9 mouse cellular contexts compared by ENCODE assay signal in the genomic region with DNA sequence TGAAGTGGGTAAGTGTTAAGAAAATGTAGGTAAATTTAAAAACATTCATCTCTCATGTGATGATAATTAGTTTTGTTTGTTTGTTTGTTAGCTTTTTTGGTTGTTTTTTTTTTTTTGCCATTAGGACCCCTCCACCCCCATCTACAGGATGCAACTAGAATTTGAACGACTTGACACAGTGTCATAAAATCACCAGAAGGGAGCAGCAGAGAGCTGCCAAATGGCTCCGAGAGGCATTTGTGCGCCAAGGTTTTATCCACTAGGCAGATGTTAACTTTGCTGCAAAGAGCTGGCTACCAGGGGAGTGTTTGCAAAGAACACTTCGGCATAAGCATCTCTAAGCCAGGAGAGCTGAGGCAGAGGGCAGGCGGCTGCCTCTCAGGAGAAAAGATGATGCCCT.
DNase-seq lines count a peak whose midpoint lies in the region; ATAC-seq lines count a peak whose summit lies in the region.
"Had no signal": no experiment of that assay in that cellular context is flagged by ENCODE, and none has a peak within 500 bp of the region (broad histone marks: within the 10 kb centered on the region; RNA-seq: fewer than 3 reads in every experiment).

No protein-coding gene starts in this region.

- ATAC-seq in activated CD4-positive, CD25-positive, alpha-beta regulatory T cell, adult 4 months: peak; percentile 61
- ATAC-seq in limb, embryonic 11.5 days (ENCODE audit: insufficient number of reproducible peaks, low FRiP score, low TSS enrichment, low read depth): no peak
- ATAC-seq in neural tube, embryonic 14.5 days (ENCODE audit: low read depth): 0 out of 2 replicates have a peak, but pooled peaks have one; percentile 21

- peak; percentile 7 for DNase-seq in ovary, postnatal 36 days (ENCODE audit: low spot score)
- no peak for DNase-seq in ovary, postnatal 10 days (ENCODE audit: low spot score)
- DNase-seq in embryonic facial prominence, embryonic 10.5 days (ENCODE audit: low spot score): peak; percentile 66
- peak; percentile 64 for DNase-seq in hindlimb bud, embryonic 11.5 days (ENCODE audit: extremely low spot score, low read depth, low spot score)
- peak; percentile 71 for DNase-seq in limb, embryonic 11.5 days (ENCODE audit: low spot score)
- no peak for DNase-seq in spleen, postnatal 36 days (ENCODE audit: low spot score in 2 of 2)

- 0 out of 2 replicates have a peak overlapping the region, but pooled peaks have one; percentile 8 for H3K4me3 ChIP-seq in embryonic facial prominence, embryonic 10.5 days
- no peak overlapping the region for H3K4me3 ChIP-seq in limb, embryonic 11.5 days (ENCODE audit: low read depth, low read length)
- no peak overlapping the region for H3K4me3 ChIP-seq in neural tube, embryonic 14.5 days (ENCODE audit: low read depth, low read length)

- no peaks in the 10 kb centered on the region for H3K9me3 ChIP-seq in embryonic facial prominence, embryonic 10.5 days
- H3K9me3 ChIP-seq in limb, embryonic 11.5 days (ENCODE audit: control insufficient read depth, low read length): no peaks in the 10 kb centered on the region
- H3K9me3 ChIP-seq in neural tube, embryonic 14.5 days (ENCODE audit: control insufficient read depth, low read length): no peaks in the 10 kb centered on the region
- H3K9me3 ChIP-seq: limb, embryonic 13.5 days had no signal

- WGBS in embryonic facial prominence, embryonic 10.5 days: 4% methylated on average over 5 of the region's 5 CpGs
- 3% methylated on average over 5 of the region's 5 CpGs for WGBS in limb, embryonic 11.5 days
- WGBS in neural tube, embryonic 14.5 days: 6% methylated on average over 5 of the region's 5 CpGs

- H3K36me3 ChIP-seq in embryonic facial prominence, embryonic 10.5 days (replicated peaks): no peaks in the 10 kb centered on the region
- H3K36me3 ChIP-seq in limb, embryonic 11.5 days (ENCODE audit: control insufficient read depth, insufficient read depth, low read length): no peaks in the 10 kb centered on the region
- no peaks in the 10 kb centered on the region for H3K36me3 ChIP-seq in neural tube, embryonic 14.5 days (ENCODE audit: control insufficient read depth, insufficient read depth, low read length)
- H3K36me3 ChIP-seq: limb, embryonic 13.5 days had no signal

- H3K27me3 ChIP-seq in embryonic facial prominence, embryonic 10.5 days (replicated peaks; ENCODE audit: low read depth, poor library complexity, severe bottlenecking): no peaks in the 10 kb centered on the region
- H3K27me3 ChIP-seq in limb, embryonic 11.5 days (ENCODE audit: control insufficient read depth, insufficient read depth, low read length): no peaks in the 10 kb centered on the region
- H3K27me3 ChIP-seq in neural tube, embryonic 14.5 days (ENCODE audit: control insufficient read depth, insufficient read depth, low read length): no peaks in the 10 kb centered on the region

- H3K27ac ChIP-seq in embryonic facial prominence, embryonic 10.5 days (replicated peaks): no peak overlapping the region
- no peak overlapping the region for H3K27ac ChIP-seq in limb, embryonic 11.5 days (replicated peaks; ENCODE audit: low read depth, low read length)
- no peak overlapping the region for H3K27ac ChIP-seq in neural tube, embryonic 14.5 days (ENCODE audit: low read depth, low read length)
- H3K27ac ChIP-seq: limb, embryonic 13.5 days had no signal

- H3K4me2 ChIP-seq in limb, embryonic 11.5 days (ENCODE audit: low read depth, severe bottlenecking): no peak overlapping the region
- no peak overlapping the region for H3K4me2 ChIP-seq in neural tube, embryonic 14.5 days (ENCODE audit: low read depth, low read length)

- peaks cover 19% of the 10 kb centered on the region for H3K4me1 ChIP-seq in embryonic facial prominence, embryonic 10.5 days
- H3K4me1 ChIP-seq in limb, embryonic 11.5 days (ENCODE audit: control insufficient read depth, insufficient read depth, low read length): no peaks in the 10 kb centered on the region; the same call in 1 of the 2 replicates
- H3K4me1 ChIP-seq in neural tube, embryonic 14.5 days (ENCODE audit: control insufficient read depth, insufficient read depth, low read length): 0 out of 2 replicates have a peak, but pooled peaks cover 4% of the 10 kb centered on the region

- no peak overlapping the region for H3K9ac ChIP-seq in limb, embryonic 11.5 days (ENCODE audit: low read length)
- H3K9ac ChIP-seq in neural tube, embryonic 14.5 days (replicated peaks; ENCODE audit: low read depth, low read length): no peak overlapping the region
- H3K9ac ChIP-seq: limb, embryonic 13.5 days had no signal

Comparison
In these comparisons a context has a peak if more than half of its experiments do, and no peak if none do; other contexts are left out.
1. DNase-seq: peak in ovary, postnatal 36 days (single experiment), embryonic facial prominence, embryonic 10.5 days (single experiment), hindlimb bud, embryonic 11.5 days (single experiment) and limb, embryonic 11.5 days (single experiment); none in ovary, postnatal 10 days (single experiment) and spleen, postnatal 36 days (0 of 2).